Mouse (Mus musculus): ENCODE data around the gene Tead3. TPM values are rescaled to one million over a fixed set of nuclear protein-coding genes. Genes with fewer than 3 reads are reported as not detected.
"Not testable (repeated sequence)": the region's sequence is repeated elsewhere in the genome, so short reads cannot be mapped to it uniquely, and the experiment has no call there.

The Tead3 gene
- polyA plus RNA-seq, 1 experiment: 18.8 TPM

- no peak for DNase-seq (ENCODE audit: low read depth)
Observed at GRCm38 (mm10) chr17:28360531-28361277, 10.1 kb upstream of the Tead3 start.

DNA sequence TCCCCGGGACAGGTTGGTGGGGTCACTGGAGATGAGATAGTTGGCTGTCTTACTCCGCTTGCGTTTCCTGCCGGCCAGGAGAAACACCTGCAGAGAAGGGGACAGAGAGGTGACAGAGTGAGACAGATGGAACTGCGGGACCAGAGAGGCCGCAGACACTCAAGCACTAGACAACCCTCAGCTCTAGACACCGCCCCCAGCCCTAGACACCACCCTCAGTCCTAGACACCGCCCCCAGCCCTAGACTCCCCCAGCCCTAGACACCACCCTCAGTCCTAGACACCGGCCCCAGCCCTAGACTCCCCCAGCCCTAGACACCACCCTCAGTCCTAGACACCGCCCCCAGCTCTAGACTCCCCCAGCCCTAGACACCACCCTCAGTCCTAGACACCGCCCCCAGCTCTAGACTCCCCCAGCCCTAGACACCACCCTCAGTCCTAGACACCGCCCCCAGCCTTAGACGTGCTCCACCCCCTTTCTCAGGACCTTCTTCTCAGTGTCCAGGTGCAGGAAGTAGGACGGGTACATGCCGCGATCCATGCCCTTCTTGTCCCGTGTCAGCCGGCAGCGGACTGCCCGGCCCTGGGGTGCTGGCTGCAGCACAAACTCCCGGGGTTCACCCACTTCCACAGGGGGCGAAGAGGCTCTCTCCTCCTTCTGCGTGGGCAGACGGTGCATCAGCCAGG lies 8.1 kb upstream of the Tead3 start:
- not testable (repeated sequence) for DNase-seq (ENCODE audit: low read depth)

- DNase-seq (ENCODE audit: low read depth): no peak
Observed at GRCm38 (mm10) chr17:28355871-28356270, 5.3 kb upstream of the Tead3 start.

- DNase-seq (ENCODE audit: low read depth): no peak
Observed at GRCm38 (mm10) chr17:28352018-28352417, 1.4 kb upstream of the Tead3 start.

DNA sequence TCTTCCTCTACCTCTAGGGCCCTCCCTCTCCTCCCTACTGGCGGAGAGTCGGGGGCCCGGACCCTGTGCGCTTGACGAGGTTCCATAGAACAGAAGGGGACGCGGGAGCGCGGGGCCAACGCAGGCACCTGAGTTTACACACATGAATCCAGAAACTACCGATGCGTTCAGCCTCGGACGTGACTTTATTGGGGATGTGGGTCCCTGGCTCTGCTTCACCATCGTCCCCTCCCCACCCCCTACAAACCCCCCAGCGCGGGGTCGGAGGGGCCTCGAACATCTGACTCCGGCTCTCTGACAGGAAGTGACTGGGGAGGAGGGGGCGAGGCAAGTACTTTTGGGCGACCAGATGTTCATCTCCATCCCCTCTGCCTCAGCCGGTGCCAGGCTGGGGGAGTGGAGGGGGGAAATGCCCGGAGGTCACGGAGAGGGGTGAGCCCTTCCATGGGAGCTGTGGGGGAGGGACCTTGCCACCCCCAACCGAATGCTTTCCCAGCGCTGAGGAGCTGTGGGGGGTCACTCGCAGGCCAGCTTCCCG lies 805 bp upstream of the Tead3 start:
- no peak for DNase-seq (ENCODE audit: low read depth)

GRCm38 (mm10) chr17:28349901-28350465 lies 634 bp downstream of the Tead3 start:
- no peak for DNase-seq (ENCODE audit: low read depth)

- no peak for DNase-seq (ENCODE audit: low read depth)
Observed at GRCm38 (mm10) chr17:28349264-28349880, 1.2 kb downstream of the Tead3 start.

DNA sequence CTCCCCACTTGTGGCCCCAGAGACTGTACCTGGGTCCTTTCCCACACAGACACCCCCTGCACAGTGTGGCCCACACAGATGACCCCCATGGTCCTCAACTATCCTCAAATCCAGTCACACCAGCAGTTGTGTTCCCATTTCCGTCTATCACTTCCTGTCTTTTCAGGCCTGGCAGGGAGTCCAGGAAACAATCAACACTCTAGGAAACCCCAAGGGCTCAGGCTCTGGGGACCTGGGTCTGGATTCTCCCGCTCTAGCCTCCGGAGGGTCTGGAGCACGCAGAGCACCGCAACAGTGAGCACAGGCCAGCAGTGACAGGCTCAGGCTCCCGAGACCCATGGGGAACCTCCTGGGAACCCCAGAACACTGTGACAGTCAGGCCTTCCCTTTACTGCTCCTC lies 2.4 kb downstream of the Tead3 start:
- no peak for DNase-seq (ENCODE audit: low read depth)

GRCm38 (mm10) chr17:28347327-28347726 lies 3.3 kb downstream of the Tead3 start:
- no peak for DNase-seq (ENCODE audit: low read depth)

DNA sequence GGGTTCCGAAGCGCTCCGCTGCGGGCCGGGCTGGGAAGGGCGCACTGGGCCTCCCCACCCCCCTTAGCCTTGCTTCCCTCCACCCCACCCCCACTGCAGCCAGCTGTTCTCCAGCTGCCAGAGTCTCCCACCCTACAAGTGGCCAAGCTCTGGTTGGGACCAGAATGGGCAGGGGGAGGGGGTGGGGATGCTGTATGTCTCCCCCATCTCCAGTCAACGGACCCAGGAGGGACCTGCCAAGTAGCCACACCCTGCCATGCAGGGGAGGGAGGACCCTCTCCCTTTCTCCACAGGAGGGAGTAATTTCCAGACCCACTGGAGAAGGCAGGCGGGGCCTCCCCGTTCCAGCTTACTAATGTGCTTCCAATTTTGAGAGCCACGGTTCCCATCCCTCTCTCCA lies 4.7 kb downstream of the Tead3 start:
- no peak for DNase-seq (ENCODE audit: low read depth)

GRCm38 (mm10) chr17:28345271-28345721 lies 5.3 kb downstream of the Tead3 start:
- no peak for DNase-seq (ENCODE audit: low read depth)

- DNase-seq (ENCODE audit: low read depth): no peak
Observed at GRCm38 (mm10) chr17:28344670-28345069, 5.9 kb downstream of the Tead3 start.

- DNase-seq (ENCODE audit: low read depth): no peak
Observed at GRCm38 (mm10) chr17:28344050-28344607, 6.5 kb downstream of the Tead3 start.

- DNase-seq (ENCODE audit: low read depth): peak; percentile 55
Observed at GRCm38 (mm10) chr17:28341091-28341490, 9.5 kb downstream of the Tead3 start.

- no peak for DNase-seq (ENCODE audit: low read depth)
Observed at GRCm38 (mm10) chr17:28340578-28340977, 10.0 kb downstream of the Tead3 start.

DNA sequence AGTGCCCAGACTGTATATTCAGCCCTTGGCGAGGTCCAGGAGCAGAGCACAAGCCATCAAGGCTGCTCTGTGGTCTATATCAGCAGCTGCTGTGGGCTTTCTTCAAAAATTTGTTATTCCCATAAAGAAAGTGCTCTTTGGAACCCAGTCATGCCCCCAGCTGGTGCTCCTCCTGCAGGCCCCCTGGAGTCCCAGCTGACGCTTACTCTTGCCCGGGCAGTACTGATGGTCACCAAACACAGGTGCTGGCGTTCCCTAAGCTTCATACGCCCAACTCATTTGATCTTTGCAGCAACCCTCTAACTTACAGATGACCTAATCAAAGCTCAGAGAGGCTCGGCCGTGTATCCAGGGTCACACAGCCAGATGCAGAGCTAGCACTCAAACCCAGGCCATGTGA lies 13.1 kb downstream of the Tead3 start:
- DNase-seq (ENCODE audit: low read depth): no peak

DNA sequence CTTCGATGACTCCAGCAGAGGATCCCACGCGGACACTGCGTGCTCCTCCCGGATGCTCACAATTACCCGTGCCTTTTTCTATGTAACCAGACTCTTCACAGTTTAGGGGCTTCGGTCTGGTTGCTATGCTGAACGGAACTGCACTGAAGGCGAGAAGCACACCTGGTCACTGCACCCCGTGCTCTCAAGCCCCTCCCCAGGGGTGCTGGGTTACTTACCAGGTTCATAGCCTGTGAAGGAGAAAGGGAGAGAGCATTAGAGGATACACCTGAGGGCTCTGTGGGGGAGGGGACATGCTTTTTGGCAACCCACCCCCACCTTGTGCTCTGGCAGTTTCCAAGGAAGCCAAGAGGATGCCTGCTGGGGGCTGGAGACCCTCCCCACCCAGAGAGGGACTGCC lies 15.3 kb downstream of the Tead3 start:
- no peak for DNase-seq (ENCODE audit: low read depth)

DNA sequence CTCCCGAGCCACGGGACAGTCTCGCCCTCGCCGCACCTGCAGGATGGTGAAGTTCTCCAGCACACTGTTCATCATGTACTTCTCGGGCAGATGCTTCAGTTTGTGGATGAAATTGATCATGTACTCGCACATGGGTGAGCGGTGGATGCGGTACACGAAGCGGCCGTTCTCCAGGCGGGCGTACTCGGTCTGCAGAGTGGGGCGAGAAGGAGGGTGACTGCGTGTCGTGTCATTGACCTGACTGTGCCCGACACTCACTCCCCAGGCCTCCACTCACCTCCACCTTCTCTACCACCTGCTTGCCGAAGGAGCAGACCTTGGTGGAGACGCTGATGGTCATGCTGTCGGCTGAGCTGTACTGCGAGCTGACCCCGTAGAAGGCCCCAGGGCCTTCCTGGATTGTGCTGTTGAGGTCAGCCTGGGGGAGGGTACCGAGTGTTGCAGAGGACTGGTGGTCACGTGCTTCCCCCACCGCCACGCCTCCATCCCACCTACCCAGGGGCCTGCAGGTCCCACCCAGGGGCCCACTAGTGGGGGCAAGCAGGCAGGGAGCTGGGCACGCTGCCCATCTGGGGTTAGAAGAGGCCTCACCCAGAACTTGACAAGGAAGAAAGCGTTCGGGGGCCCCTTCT lies 17.6 kb downstream of the Tead3 start:
- no peak for DNase-seq (ENCODE audit: low read depth)

DNA sequence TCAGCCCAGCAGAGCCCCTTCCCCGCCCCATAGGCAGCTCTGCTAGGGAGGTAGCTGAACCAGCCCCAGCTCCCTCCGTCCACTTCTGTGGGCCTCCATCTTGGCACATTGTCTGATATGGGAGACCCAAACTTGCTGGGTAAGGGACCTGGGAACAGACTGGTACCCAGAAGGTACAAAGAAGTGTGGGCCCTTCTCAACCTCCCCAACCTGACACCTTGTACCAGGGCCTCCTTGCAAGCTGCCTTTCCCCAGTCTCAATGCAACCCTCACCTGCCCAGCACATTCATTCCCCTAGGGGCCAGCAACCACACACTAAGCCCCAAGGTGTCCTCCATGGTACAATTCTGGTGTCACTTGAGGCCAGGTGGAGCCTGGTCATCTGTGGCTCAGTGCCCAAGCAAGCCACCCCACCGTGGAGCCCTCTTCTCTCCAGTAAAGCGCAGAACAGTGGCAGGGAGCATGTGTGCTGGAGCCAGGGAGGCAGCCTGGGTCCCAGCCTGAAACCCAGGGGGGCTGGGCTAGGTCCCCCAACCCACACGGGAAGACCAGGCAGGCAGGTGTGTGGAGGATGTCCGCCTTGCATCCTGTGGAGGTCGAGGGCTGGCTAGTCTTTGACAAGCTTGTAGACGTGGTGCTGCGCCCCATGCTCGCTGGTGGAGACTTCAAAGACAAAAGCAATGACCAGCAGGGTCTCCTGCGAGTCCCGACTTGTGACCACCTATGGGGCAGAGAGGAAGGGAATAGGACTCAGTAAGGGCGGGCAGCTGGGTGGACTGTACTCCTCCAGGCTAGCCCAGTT lies 18.3 kb downstream of the Tead3 start:
- no peak for DNase-seq (ENCODE audit: low read depth)

DNA sequence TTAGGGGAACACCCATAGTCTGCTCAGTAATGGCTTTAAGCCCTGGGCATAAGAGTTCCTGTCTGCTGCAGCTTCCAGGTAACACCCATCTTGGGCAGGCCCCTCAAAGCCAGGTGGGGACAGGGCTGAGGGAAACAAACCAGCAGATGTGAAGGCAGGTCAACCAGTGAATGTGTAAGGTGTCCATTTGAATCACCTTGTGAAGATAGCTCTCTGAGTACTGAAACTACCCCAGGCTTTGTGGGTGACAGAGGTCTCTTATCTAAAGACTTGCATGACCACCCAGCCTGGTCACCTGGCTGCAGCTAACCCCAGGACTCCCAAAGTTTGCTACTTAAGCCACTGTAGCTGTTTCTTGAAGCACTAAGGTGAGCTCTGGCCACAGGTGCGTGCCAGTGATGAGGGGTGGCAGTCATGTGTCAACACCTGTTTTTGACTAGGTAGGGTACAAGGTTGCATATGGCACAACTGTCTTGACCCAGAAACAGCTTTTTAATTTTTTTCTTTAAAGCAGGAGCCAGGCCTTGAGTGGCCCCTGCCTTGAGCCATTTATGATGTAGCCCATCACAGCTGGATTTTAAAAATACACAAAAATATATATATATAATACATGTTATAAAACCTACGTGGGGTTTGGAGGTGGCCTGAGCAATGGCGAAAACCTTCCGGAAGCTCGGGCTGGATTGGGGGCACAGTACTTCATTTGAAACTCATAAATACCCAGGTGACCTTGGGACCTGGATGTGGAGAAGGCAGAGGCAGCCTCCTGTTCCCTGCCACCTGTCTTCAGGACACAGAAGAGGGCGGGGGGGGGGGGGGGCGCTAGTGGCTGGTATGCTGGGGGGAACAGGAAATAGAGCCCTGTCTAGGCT lies 19.1 kb downstream of the Tead3 start:
- no peak for DNase-seq (ENCODE audit: low read depth)

Measured in gonadal fat pad, adult 2 months (tissue).